Comparison of ENCODE assay signal across 8 mouse cellular contexts in genomic region chr9:115708199-115708934, GRCm38 (mm10).
A peak's percentile ranks its signal among the peaks of the same experiment; 100 is the strongest.
DNase-seq lines count a peak whose midpoint lies in the region; ATAC-seq lines count a peak whose summit lies in the region.

No protein-coding gene starts in this region.

- peak overlapping the region; percentile 26 for H3K4me2 ChIP-seq in hindbrain, embryonic 13.5 days
- no peak overlapping the region for H3K4me2 ChIP-seq in midbrain, embryonic 11.5 days

- no peaks in the 10 kb centered on the region for H3K27me3 ChIP-seq in hindbrain, embryonic 13.5 days
- no peaks in the 10 kb centered on the region for H3K27me3 ChIP-seq in midbrain, embryonic 11.5 days (ENCODE audit: control insufficient read depth, insufficient read depth, low read length)

- peaks cover 18% of the 10 kb centered on the region for H3K4me1 ChIP-seq in hindbrain, embryonic 13.5 days (replicated peaks)
- H3K4me1 ChIP-seq in midbrain, embryonic 11.5 days (ENCODE audit: control insufficient read depth, insufficient read depth, low read length) = peaks cover 4% of the 10 kb centered on the region; the same call in 1 of the 2 replicates

- no peak overlapping the region for H3K9ac ChIP-seq in hindbrain, embryonic 13.5 days
- no peak overlapping the region for H3K9ac ChIP-seq in midbrain, embryonic 11.5 days (ENCODE audit: low read length)

- peak; percentile 92 for ATAC-seq in hindbrain, embryonic 13.5 days (ENCODE audit: low FRiP score)
- ATAC-seq in midbrain, embryonic 11.5 days (ENCODE audit: low FRiP score) = peak; percentile 88
- no peak for ATAC-seq in erythroid progenitor cell, adult 5-6 weeks (replicated peaks; ENCODE audit: low FRiP score, poor library complexity, severe bottlenecking)

- intact Hi-C loops in left cerebral cortex, postnatal 25 days (cut with DNase I) = loop anchor here (10.0 kb wide), 1 partner anchor 624 kb away; no protein-coding TSS in a partner anchor

- H3K4me3 ChIP-seq in hindbrain, embryonic 13.5 days = no peak overlapping the region
- no peak overlapping the region for H3K4me3 ChIP-seq in midbrain, embryonic 11.5 days (ENCODE audit: low read depth, low read length)

- no peaks in the 10 kb centered on the region for H3K9me3 ChIP-seq in hindbrain, embryonic 13.5 days
- H3K9me3 ChIP-seq in midbrain, embryonic 11.5 days (ENCODE audit: control insufficient read depth, low read length) = no peaks in the 10 kb centered on the region

- no peaks in the 10 kb centered on the region for H3K36me3 ChIP-seq in hindbrain, embryonic 13.5 days
- H3K36me3 ChIP-seq in midbrain, embryonic 11.5 days (ENCODE audit: control insufficient read depth, insufficient read depth, low read length) = no peaks in the 10 kb centered on the region

- peak overlapping the region; percentile 79 for H3K27ac ChIP-seq in hindbrain, embryonic 13.5 days
- peak overlapping the region; percentile 25; the same call in 1 of the 2 replicates for H3K27ac ChIP-seq in midbrain, embryonic 11.5 days (ENCODE audit: low read depth, low read length)

- DNase-seq in spleen, postnatal 36 days (ENCODE audit: low spot score in 2 of 2) = peak; percentile 13 to 20
- DNase-seq in spleen, adult 12 weeks (ENCODE audit: low spot score) = no peak
- peak; percentile 12 to 23 for DNase-seq in frontal cortex, postnatal 10 days (ENCODE audit: low spot score in 2 of 2)
- DNase-seq in left cerebral cortex, postnatal 25 days (ENCODE audit: low spot score in 2 of 2) = peak; percentile 14 to 54
- peak; percentile 88 for DNase-seq in midbrain, embryonic 11.5 days (ENCODE audit: low spot score, missing footprints)
- no peak for DNase-seq in T-cell, adult 2 months (ENCODE audit: low spot score)

- 26% methylated on average over 8 of the region's 8 CpGs for WGBS in hindbrain, embryonic 13.5 days
- 37% methylated on average over 8 of the region's 8 CpGs for WGBS in midbrain, embryonic 11.5 days

Comparison
In these comparisons a context has a peak if more than half of its experiments do, and no peak if none do; other contexts are left out.
1. DNase-seq: peak in spleen, postnatal 36 days (2 of 2), frontal cortex, postnatal 10 days (2 of 2), left cerebral cortex, postnatal 25 days (2 of 2) and midbrain, embryonic 11.5 days (single experiment); none in spleen, adult 12 weeks (single experiment) and T-cell, adult 2 months (single experiment).